Comparison of ENCODE assay signal across 28 mouse cellular contexts in the genomic region with DNA sequence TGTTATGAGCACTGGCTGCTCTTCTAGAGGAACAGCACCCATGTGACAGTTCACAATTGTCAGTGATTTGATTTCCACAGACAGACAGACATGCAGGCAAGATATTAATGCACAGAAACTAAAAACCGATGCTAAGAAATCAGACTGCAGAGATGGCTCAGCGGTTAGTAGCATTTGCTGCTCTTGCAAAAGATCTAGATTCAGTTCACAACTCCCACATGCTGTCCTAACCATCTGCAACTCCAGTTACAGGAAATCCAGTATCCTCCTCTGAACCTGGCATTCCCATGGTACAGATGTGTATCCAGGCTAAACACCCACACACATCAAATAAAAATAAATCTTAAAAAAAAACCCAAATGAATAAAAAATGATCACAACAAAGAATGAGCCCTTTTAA. TPM values are rescaled to one million over a fixed set of nuclear protein-coding genes. Genes with fewer than 3 reads are reported as not detected.
DNase-seq lines count a peak whose midpoint lies in the region; ATAC-seq and TF ChIP-seq lines count a peak whose summit lies in the region.
"Had no signal": no experiment of that assay in that cellular context is flagged by ENCODE, and none has a peak within 500 bp of the region (broad histone marks: within the 10 kb centered on the region; RNA-seq: fewer than 3 reads in every experiment).

No protein-coding gene starts in this region.

- no peaks in the 10 kb centered on the region for H3K36me3 ChIP-seq in intestine, embryonic 14.5 days (ENCODE audit: control insufficient read depth, insufficient read depth, low read length)
- no peaks in the 10 kb centered on the region for H3K36me3 ChIP-seq in intestine, postnatal 0 days (ENCODE audit: control insufficient read depth, insufficient read depth)
- H3K36me3 ChIP-seq in E14TG2a.4 (ENCODE audit: insufficient read depth, low read length) = no peaks in the 10 kb centered on the region
- H3K36me3 ChIP-seq: forebrain, embryonic 10.5 days; heart, embryonic 13.5 days; liver, embryonic 15.5 days; midbrain, embryonic 12.5 days had no signal

- ATAC-seq in intestine, embryonic 14.5 days (replicated peaks; ENCODE audit: low FRiP score, low TSS enrichment, low read depth) = no peak
- ATAC-seq in intestine, postnatal 0 days = no peak
- ATAC-seq: hindbrain, embryonic 16.5 days; lung, postnatal 0 days had no signal

- DNase-seq in intestine, embryonic 14.5 days (ENCODE audit: low spot score) = peak; percentile 34
- DNase-seq in layer of hippocampus, adult 2 months (ENCODE audit: low spot score in 2 of 2) = peak; percentile 53 to 71
- peak; percentile 47 to 65 for DNase-seq in left cerebral cortex, adult 9 months (ENCODE audit: low spot score in 2 of 2)
- no peak for DNase-seq in cerebellum, adult 18-20 months
- DNase-seq in cerebellum, postnatal 36 days = no peak
- DNase-seq: adrenal gland, postnatal 36 days; B cell, adult 2 months; cerebellum, adult 2 months; heart, postnatal 36 days; kidney, adult 11 months had no signal

- no peaks in the 10 kb centered on the region for H3K9me3 ChIP-seq in intestine, embryonic 14.5 days (ENCODE audit: control insufficient read depth, low read length)
- no peaks in the 10 kb centered on the region for H3K9me3 ChIP-seq in intestine, postnatal 0 days (ENCODE audit: control insufficient read depth)
- H3K9me3 ChIP-seq in E14TG2a.4 (ENCODE audit: low read length) = no peaks in the 10 kb centered on the region
- H3K9me3 ChIP-seq: forebrain, embryonic 10.5 days; heart, embryonic 13.5 days; liver, embryonic 15.5 days; midbrain, embryonic 12.5 days had no signal

- no peaks in the 10 kb centered on the region for H3K4me1 ChIP-seq in intestine, embryonic 14.5 days (replicated peaks; ENCODE audit: control insufficient read depth, insufficient read depth, low read length)
- no peaks in the 10 kb centered on the region for H3K4me1 ChIP-seq in intestine, postnatal 0 days (replicated peaks; ENCODE audit: control insufficient read depth, insufficient read depth, low read length)
- no peaks in the 10 kb centered on the region; the same call in 1 of the 2 replicates for H3K4me1 ChIP-seq in E14TG2a.4 (replicated peaks; ENCODE audit: low read depth, low read length)
- H3K4me1 ChIP-seq: liver, embryonic 15.5 days; midbrain, embryonic 12.5 days had no signal

- H3K9ac ChIP-seq in intestine, embryonic 14.5 days (ENCODE audit: low read length) = no peak overlapping the region
- H3K9ac ChIP-seq in intestine, postnatal 0 days (ENCODE audit: low read depth, low read length) = no peak overlapping the region
- H3K9ac ChIP-seq: heart, embryonic 13.5 days; liver, embryonic 15.5 days; midbrain, embryonic 12.5 days had no signal

- H3K27me3 ChIP-seq in intestine, embryonic 14.5 days (replicated peaks; ENCODE audit: control insufficient read depth, insufficient read depth, low read length) = peaks cover 28% of the 10 kb centered on the region
- 0 out of 2 replicates have a peak, but pooled peaks cover 3% of the 10 kb centered on the region for H3K27me3 ChIP-seq in intestine, postnatal 0 days (replicated peaks; ENCODE audit: control insufficient read depth, insufficient read depth, low read length)
- peaks cover 46% of the 10 kb centered on the region for H3K27me3 ChIP-seq in E14TG2a.4 (ENCODE audit: insufficient read depth, low read length)

- no peak overlapping the region for H3K27ac ChIP-seq in intestine, embryonic 14.5 days (ENCODE audit: low read depth)
- no peak overlapping the region for H3K27ac ChIP-seq in intestine, postnatal 0 days (ENCODE audit: low read depth, low read length)
- peak overlapping the region; percentile 69 for H3K27ac ChIP-seq in layer of hippocampus, adult 2 months
- H3K27ac ChIP-seq: forebrain, embryonic 10.5 days; heart, embryonic 13.5 days; kidney, postnatal 0 days; liver, embryonic 15.5 days; midbrain, embryonic 12.5 days had no signal

- WGBS in intestine, embryonic 14.5 days = 90% methylated on average over 2 of the region's 2 CpGs
- WGBS in intestine, postnatal 0 days = 85% methylated on average over 2 of the region's 2 CpGs

- no peak overlapping the region for H3K4me2 ChIP-seq in intestine, embryonic 14.5 days (ENCODE audit: low read length)
- H3K4me2 ChIP-seq in intestine, postnatal 0 days (replicated peaks; ENCODE audit: low read depth) = no peak overlapping the region
- H3K4me2 ChIP-seq: heart, embryonic 13.5 days; liver, embryonic 15.5 days; midbrain, embryonic 12.5 days had no signal

- no peak for TF ChIP-seq CTCF in intestine, postnatal 0 days (IDR thresholded peaks at IDR 0.05; ENCODE audit: low read depth)
- TF ChIP-seq CTCF in E14TG2a.4 (conservative IDR thresholded peaks at IDR 0.05; ENCODE audit: low read length) = 0 out of 2 replicates have a peak, but pooled peaks have one; percentile 4
- TF ChIP-seq CTCF in layer of hippocampus, adult 2 months (conservative IDR thresholded peaks at IDR 0.05) = no peak

- no peak overlapping the region for H3K4me3 ChIP-seq in intestine, embryonic 14.5 days (ENCODE audit: low read depth, low read length)
- H3K4me3 ChIP-seq in intestine, postnatal 0 days (ENCODE audit: low read depth, low read length) = no peak overlapping the region
- no peak overlapping the region for H3K4me3 ChIP-seq in E14TG2a.4 (replicated peaks; ENCODE audit: low read length)
- H3K4me3 ChIP-seq in layer of hippocampus, adult 2 months = no peak overlapping the region; the same call in 1 of the 2 replicates
- H3K4me3 ChIP-seq: forebrain, embryonic 10.5 days; heart, embryonic 13.5 days; liver, embryonic 15.5 days; midbrain, embryonic 12.5 days had no signal

RNA-seq across cellular contexts. Expression of a gene that starts 2.6 kb away (rescaled TPM):
- polyA plus RNA-seq in intestine, embryonic 14.5 days (2014; fragmentation: Nextera tagmentation; extraction: Ambion mirVana) = not detected in 2 replicates
- 6.6 and 7.8 TPM in 2 replicates for polyA plus RNA-seq in intestine, postnatal 0 days (2015; fragmentation: Nextera tagmentation; extraction: Ambion mirVana)
- total RNA-seq in layer of hippocampus, adult 2 months (2021) = 1 to 10 TPM; 7.1 to 8.1 TPM
- total RNA-seq: gastrocnemius, adult 18-20 months; heart, postnatal 36 days; megakaryocyte progenitor cell, adult 5-6 weeks; monocyte, adult 5-6 weeks had no signal
- polyA plus RNA-seq: forebrain, embryonic 10.5 days; heart, embryonic 13.5 days; kidney, postnatal 0 days; lung, postnatal 0 days; midbrain, embryonic 12.5 days; neural tube, embryonic 11.5 days; stomach, embryonic 16.5 days had no signal

RNA-seq across cellular contexts. Expression of a gene that starts 19.8 kb away (rescaled TPM):
- 0.55 and 0.68 TPM in 2 replicates for polyA plus RNA-seq in intestine, embryonic 14.5 days (2014; fragmentation: Nextera tagmentation; extraction: Ambion mirVana)
- polyA plus RNA-seq in intestine, postnatal 0 days (2015; fragmentation: Nextera tagmentation; extraction: Ambion mirVana) = 22.5 and 28.2 TPM in 2 replicates
- 1 to 10 TPM; 2.7 to 4.0 TPM for total RNA-seq in layer of hippocampus, adult 2 months (2021)
- total RNA-seq: gastrocnemius, adult 18-20 months; gastrocnemius, postnatal 4 days; megakaryocyte progenitor cell, adult 5-6 weeks; monocyte, adult 5-6 weeks had no signal
- polyA plus RNA-seq: lung, postnatal 0 days; thymus, postnatal 0 days had no signal

RNA-seq across cellular contexts. Expression of a gene that starts 28.8 kb away (rescaled TPM):
- polyA plus RNA-seq in intestine, embryonic 14.5 days (2014; fragmentation: Nextera tagmentation; extraction: Ambion mirVana) = 1.5 and 2.2 TPM in 2 replicates
- polyA plus RNA-seq in intestine, postnatal 0 days (2015; fragmentation: Nextera tagmentation; extraction: Ambion mirVana) = 8.4 and 9.7 TPM in 2 replicates
- 1 to 10 TPM; 4.9 to 5.7 TPM for total RNA-seq in layer of hippocampus, adult 2 months (2021)

RNA-seq across cellular contexts. Expression of a gene that starts 33.0 kb away (rescaled TPM):
- not detected in 2 replicates for polyA plus RNA-seq in intestine, embryonic 14.5 days (2014; fragmentation: Nextera tagmentation; extraction: Ambion mirVana)
- polyA plus RNA-seq in intestine, postnatal 0 days (2015; fragmentation: Nextera tagmentation; extraction: Ambion mirVana) = not detected in 2 replicates
- 1 to 10 TPM in 1 of 2 experiments, not detected in 1; 2.9 TPM for total RNA-seq in layer of hippocampus, adult 2 months (2021)
- total RNA-seq: adrenal gland, postnatal 36 days; gastrocnemius, adult 18-20 months; gastrocnemius, postnatal 4 days; layer of hippocampus, postnatal 14 days; megakaryocyte progenitor cell, adult 5-6 weeks; monocyte, adult 5-6 weeks had no signal
- polyA plus RNA-seq: cerebellum, adult 2 months; forebrain, embryonic 10.5 days; heart, embryonic 13.5 days; hindbrain, embryonic 16.5 days; kidney, postnatal 0 days; limb, embryonic 14.5 days; liver, embryonic 15.5 days; lung, postnatal 0 days; midbrain, embryonic 12.5 days; neural tube, embryonic 11.5 days; stomach, embryonic 16.5 days; thymus, postnatal 0 days had no signal

RNA-seq across cellular contexts. Expression of a gene that starts 33.5 kb away (rescaled TPM):
- polyA plus RNA-seq in intestine, embryonic 14.5 days (2014; fragmentation: Nextera tagmentation; extraction: Ambion mirVana) = 2.2 and 2.5 TPM in 2 replicates
- 45.2 and 53.8 TPM in 2 replicates for polyA plus RNA-seq in intestine, postnatal 0 days (2015; fragmentation: Nextera tagmentation; extraction: Ambion mirVana)
- 1 to 10 TPM; 3.2 to 3.4 TPM for total RNA-seq in layer of hippocampus, adult 2 months (2021)
- total RNA-seq: monocyte, adult 5-6 weeks had no signal

Comparison
In these comparisons a context has a peak if more than half of its experiments do, and no peak if none do; other contexts are left out.
1. RNA of a gene that starts 19.8 kb away (polyA plus RNA-seq): 22.5 to 28.2 TPM in intestine, postnatal 0 days; 0.55 to 0.68 TPM in intestine, embryonic 14.5 days; every median in the first group is over 10 times any median in the second.
2. DNase-seq: peak in intestine, embryonic 14.5 days (single experiment), layer of hippocampus, adult 2 months (2 of 2) and left cerebral cortex, adult 9 months (2 of 2); none in cerebellum, adult 18-20 months (0 of 2) and cerebellum, postnatal 36 days (0 of 2).